Mouse (Mus musculus): Measurements from ENCODE around the gene Tsc1.

DNA sequence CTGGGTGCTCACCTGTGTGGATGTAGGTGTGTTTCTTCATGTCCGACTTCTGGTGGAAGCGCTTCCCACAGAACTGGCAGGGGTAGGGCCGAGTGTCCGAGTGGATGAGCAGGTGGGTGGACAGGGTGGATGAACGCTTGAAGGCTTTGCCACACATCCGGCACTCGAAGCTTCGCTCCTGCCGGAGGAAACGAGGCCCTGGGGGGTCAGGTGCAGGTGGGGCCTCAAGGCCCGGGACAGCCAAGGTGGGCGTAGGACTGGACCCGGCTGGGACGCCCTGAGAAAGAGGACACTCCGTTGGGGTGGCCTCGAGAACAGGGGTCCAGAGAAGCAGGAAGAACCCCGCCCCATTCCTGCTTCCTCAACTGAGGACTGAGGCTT, 29.6 kb upstream of the Tsc1 start:
- no peak for TF ChIP-seq CTCF (IDR thresholded peaks at IDR 0.05; ENCODE audit: borderline replicate concordance, insufficient read depth, low read depth, low read length)
- no peak for TF ChIP-seq POLR2A (IDR thresholded peaks at IDR 0.05; ENCODE audit: borderline replicate concordance, insufficient read depth, low read length)

Data from cerebellum, adult 2 months (tissue).